Mouse (Mus musculus): ENCODE data around the gene Col9a2.

GRCm38 (mm10) chr4:121001042-121001441 is 38.1 kb upstream of the Col9a2 start:
- no peak for TF ChIP-seq POLR2A (IDR thresholded peaks at IDR 0.05; ENCODE audit: borderline replicate concordance, extremely low read depth, insufficient read depth, insufficient read length, poor library complexity, severe bottlenecking)
- no peak for TF ChIP-seq CTCF (IDR thresholded peaks at IDR 0.05; ENCODE audit: borderline replicate concordance, extremely low read depth, insufficient read depth, insufficient read length)
